Mouse (Mus musculus) liver, adult 2 months (tissue): ENCODE measurements around the gene Gm20738. TPM values are rescaled to one million over a fixed set of nuclear protein-coding genes. Genes with fewer than 3 reads are reported as not detected.
"Not testable (repeated sequence)": the region's sequence is repeated elsewhere in the genome, so short reads cannot be mapped to it uniquely, and the experiment has no call there.

Experiments used
- DNase-seq: peaks from one replicate; pipeline ENCODE4 v3.0.0-alpha.2; 2011; ENCODE audit warnings: low read depth, low spot score; ENCODE audit errors: extremely low read depth
- H3K27ac ChIP-seq: fragments of 200-500 bp; replicated peaks from 2 replicates; pipeline ENCODE4 v1.5.1; 2012; ENCODE audit warnings: low read depth, mild to moderate bottlenecking, control low read depth, inconsistent platforms, low read length; ENCODE audit not compliant: insufficient read depth
- H3K27me3 ChIP-seq: fragments of 200-500 bp; 2 replicates; pipeline ENCODE4 v1.6.1; 2012; ENCODE audit warnings: mild to moderate bottlenecking, moderate library complexity, low read length, inconsistent platforms; ENCODE audit not compliant: control insufficient read depth, insufficient read depth
- H3K36me3 ChIP-seq: fragments of 200-500 bp; 2 replicates; pipeline ENCODE4 v1.6.1; 2012; ENCODE audit warnings: low read length, inconsistent platforms; ENCODE audit not compliant: control insufficient read depth, insufficient read depth
- H3K4me1 ChIP-seq: fragments of 200-500 bp; 2 replicates; pipeline ENCODE4 v1.6.1; 2011; ENCODE audit warnings: low read length; ENCODE audit not compliant: control insufficient read depth, insufficient read depth
- H3K4me3 ChIP-seq: fragments of 200-500 bp; 2 replicates; pipeline ENCODE4 v1.5.1; 2011; ENCODE audit warnings: low read depth, mild to moderate bottlenecking, control low read depth, low read length, moderate library complexity; ENCODE audit not compliant: insufficient read depth
- H3K79me2 ChIP-seq: fragments of 200-500 bp; 2 replicates; pipeline ENCODE4 v1.6.1; 2012; ENCODE audit warnings: inconsistent platforms, mild to moderate bottlenecking, low read length, moderate library complexity; ENCODE audit not compliant: control insufficient read depth, insufficient read depth
- H3K9ac ChIP-seq: fragments of 200-500 bp; 2 replicates; pipeline ENCODE4 v1.6.1; 2012; ENCODE audit warnings: low read depth, mild to moderate bottlenecking, control low read depth, inconsistent platforms, low read length
- WGBS: fragments of 180-500 bp; shearing (Covaris S2); methylation state at CpG from one replicate; pipeline ENCODE4 v1.1.7; 2018; 5-methylcytosine and 5-hydroxymethylcytosine counted together
- polyA plus RNA-seq: library from polyadenylated mRNA; depleted of rRNA; stranded (reverse); fragments of >200 nt; gene quantifications from 2 replicates; pipeline ENCODE4 v1.2.3, GENCODE M21; 2012; rRNA removed
- total RNA-seq: library from RNA; depleted of rRNA; stranded (reverse); fragments of >200 nt; gene quantifications from 2 replicates; pipeline ENCODE4 v1.2.3, GENCODE M21; 2014; rRNA removed

The Gm20738 gene
- total RNA-seq (not detected in 2 replicates), polyA plus RNA-seq (not detected in 2 replicates)

GRCm38 (mm10) chrY:37957511-37957910, at the start of gene Gm20738:
Gm20738 (plus strand) TSS chrY:37957811.
- not testable (repeated sequence) for H3K27me3 ChIP-seq, H3K4me1 ChIP-seq, H3K36me3 ChIP-seq, H3K4me3 ChIP-seq, H3K9ac ChIP-seq, H3K27ac ChIP-seq, DNase-seq, H3K79me2 ChIP-seq
- WGBS: 58% methylated on average over 3 of the region's 4 CpGs
